Mouse (Mus musculus) left cerebral cortex, adult 8-10 months (tissue): Measurements from ENCODE around the gene Usp24. TPM values are rescaled to one million over a fixed set of nuclear protein-coding genes. Genes with fewer than 3 reads are reported as not detected.
"Not testable (repeated sequence)": the region's sequence is repeated elsewhere in the genome, so short reads cannot be mapped to it uniquely, and the experiment has no call there.

Experiments
- DNase-seq, 2 experiments: peaks; one replicate each; pipeline ENCODE4 v3.0.0; 2022; ENCODE audit warnings: low spot score in 2 of 2
- total RNA-seq, 4 experiments: library from RNA; stranded (reverse); gene quantifications; 2 replicates each; pipeline ENCODE4 v1.2.4; 2022

The Usp24 gene
- total RNA-seq, 4 experiments from 2014 or later = 40.8 to 46.5 (median 43.4) TPM

GRCm38 (mm10) chr4:106318208-106318607, 2.2 kb downstream of the Usp24 start:
- DNase-seq = no peak

DNA sequence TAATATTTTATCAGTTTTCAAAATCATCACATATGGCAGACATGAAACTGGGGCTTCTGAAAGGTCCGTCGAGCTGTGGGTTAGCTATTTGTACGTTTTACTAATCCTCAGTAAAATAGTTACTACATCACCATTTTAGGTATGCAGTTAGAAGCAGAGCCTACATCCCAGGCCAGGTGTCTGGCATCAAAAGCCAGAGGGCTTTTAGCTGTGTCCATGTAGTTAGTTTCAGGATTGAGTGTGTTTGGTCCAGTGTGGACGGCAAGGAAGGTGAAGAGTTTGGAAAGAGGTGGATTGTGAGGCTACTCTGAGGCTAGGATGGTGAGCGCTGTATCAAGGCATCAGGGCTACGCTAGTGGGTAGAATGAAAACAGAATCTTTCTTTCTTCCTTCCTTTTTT, 3.0 kb downstream of the Usp24 start:
- no peak for DNase-seq

GRCm38 (mm10) chr4:106322846-106323245, 6.8 kb downstream of the Usp24 start:
- no peak for DNase-seq

DNA sequence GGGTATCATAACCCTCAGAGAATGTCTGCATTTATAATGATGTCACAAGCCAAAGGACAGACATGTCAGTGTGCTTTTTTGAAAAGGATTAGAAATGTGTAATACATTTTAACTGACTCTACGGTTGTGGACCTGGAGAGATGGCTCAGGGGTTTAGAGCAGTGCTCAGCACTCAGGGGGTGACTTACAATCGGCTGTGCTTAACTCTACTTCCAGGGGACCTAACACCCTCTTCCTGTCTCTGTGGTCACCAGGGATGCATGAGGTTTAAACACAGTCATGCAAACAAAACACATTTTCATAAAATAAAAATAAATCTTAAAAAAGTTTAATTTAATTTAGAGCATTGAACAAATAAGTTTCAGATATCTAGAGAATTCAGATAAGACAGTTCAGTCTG, 7.3 kb downstream of the Usp24 start:
- no peak for DNase-seq

DNA sequence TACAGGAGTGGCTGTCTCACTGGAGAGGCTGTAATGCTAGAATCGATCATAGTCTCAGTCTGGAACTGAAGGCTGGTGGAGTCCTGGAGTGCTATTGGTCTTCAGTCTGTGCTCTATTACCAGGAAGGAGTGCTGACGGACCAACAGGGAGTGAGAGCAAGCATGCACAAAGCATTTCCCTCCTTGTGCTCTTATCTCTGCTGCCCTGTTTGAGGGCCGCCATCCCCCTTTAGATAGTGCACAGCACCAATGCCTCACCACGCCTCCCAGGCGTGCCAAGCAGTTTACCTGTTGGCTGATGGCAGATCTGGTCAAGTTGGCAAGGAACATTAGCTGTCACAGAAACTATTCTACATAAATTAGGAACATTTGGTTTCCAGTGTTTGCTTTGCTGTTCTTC, 11.4 kb downstream of the Usp24 start:
- DNase-seq = no peak

DNA sequence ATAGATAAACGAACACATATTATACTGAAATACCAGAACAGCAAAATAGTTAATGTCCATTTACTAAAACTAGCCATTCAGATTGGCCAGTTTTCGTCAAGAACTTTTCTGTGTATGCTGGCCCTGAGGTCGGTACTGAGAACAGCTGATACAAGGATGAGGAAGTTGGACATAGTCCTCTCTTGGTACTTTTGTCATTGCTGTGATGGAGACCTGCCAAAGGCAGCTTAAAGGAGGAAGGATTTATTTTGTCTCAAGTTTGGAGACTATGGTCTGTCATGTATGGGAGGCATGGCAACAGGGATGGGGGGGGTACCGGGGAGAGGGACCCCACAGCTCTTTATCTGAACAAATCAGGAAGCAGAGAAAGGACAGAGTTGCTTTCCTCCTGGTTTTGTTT, 12.7 kb downstream of the Usp24 start:
- no peak for DNase-seq

GRCm38 (mm10) chr4:106329171-106329570, 13.2 kb downstream of the Usp24 start:
- not testable (repeated sequence) for DNase-seq

DNA sequence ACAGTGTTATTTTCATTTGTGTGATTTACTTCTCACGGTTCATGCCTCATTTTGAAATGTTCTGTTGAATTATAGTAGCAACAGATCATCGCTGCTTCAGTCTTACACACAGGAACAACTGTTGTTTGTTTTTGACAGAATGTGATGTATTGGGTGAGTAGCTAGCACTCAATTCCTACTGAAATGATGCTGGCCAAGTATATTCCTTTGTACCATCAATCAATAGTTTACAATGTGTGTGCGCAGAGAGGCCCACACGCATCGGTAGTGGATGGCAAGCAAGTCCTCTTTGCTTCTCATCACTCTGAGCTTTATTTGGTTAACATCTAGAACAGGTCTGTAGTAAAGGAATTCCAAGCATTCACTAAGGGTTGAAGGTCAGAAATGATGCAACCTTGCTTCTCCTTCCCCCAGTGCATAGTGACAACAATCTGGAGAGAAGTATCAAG, 14.4 kb downstream of the Usp24 start:
- no peak for DNase-seq

GRCm38 (mm10) chr4:106333071-106333470, 17.1 kb downstream of the Usp24 start:
- DNase-seq = no peak

GRCm38 (mm10) chr4:106333584-106333983, 17.6 kb downstream of the Usp24 start:
- DNase-seq = no peak

- DNase-seq = no peak
These were observed 19.8 kb downstream of the Usp24 start for GRCm38 (mm10) chr4:106335858-106336257.

DNA sequence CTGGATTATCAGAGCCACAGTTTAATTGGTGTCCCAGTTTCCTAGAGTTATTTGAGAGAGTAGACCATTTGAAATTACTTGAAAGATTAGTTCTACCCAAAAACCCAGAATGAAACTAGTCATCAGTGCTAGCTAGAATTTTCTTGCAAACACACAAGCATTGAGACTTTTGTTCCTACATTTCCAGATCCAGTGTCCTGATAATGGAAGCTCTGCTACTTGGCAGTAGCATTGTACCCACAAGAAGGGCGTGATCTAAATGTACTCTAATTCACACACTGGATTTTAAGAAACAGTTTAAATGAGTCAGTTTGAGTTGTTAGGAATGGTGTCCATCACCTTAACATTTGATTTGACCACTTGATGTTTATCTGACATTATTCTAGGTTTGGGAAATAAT, 31.7 kb downstream of the Usp24 start:
- DNase-seq = no peak

DNA sequence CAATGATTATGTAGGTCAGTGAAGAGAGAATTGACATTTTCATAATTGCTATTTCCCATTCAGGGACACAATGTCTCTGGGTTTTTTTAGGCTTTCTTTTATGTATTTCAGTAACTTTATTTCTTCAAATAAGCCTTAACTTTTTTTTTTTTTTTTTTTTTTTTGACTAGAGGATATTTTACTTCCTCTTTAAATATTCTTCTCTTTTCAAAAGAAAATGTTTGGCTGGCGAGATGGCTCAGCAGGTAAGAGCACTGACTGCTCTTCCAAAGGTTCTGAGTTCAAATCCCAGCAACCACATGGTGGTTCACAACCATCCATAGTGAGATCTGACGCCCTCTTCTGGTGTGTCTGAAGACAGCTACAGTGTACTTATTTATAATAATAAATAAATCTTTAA, 39.0 kb downstream of the Usp24 start:
- not testable (repeated sequence) for DNase-seq

DNA sequence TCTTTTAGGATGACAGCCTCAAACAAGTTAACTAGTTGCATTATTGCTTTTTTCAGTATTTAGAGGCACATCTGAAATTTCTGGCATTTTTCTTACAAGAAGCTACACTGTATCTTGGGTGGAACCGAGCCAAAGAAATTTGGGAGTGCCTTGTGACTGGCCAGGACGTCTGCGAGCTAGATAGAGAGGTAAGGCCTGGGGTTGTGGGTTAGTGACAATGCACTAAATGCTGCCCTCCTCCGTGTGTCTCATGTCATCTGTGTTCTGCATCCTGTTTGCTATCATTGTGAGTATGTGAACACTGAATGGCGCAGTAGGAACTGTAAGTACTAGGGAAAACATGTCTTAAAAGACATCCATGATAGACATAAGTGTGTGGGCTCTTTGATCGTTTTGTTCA, 54.0 kb downstream of the Usp24 start:
- DNase-seq = no peak

DNA sequence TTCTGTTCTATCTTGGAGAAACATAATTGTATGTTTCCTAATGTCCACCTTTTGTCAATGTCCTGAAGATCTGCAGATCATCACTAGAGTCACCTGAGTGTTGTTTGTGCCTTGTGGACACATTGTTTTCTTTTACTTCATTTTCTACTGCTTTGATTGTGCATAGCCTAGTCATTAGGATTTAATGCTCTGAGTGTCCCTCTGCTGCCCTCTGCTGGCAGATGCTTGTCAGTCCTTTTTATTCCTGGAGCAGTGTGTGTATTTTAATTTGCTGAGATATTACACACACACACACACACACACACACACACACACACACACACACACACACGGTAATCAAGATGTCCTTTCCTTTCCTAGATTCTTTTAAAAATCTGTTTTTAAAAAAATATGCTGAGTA, 59.8 kb downstream of the Usp24 start:
- peak; percentile 42 to 50 for DNase-seq

- DNase-seq = no peak
These were observed 63.0 kb downstream of the Usp24 start for GRCm38 (mm10) chr4:106378839-106379572.

- no peak for DNase-seq
These were observed 65.1 kb downstream of the Usp24 start for GRCm38 (mm10) chr4:106381131-106381530.

DNA sequence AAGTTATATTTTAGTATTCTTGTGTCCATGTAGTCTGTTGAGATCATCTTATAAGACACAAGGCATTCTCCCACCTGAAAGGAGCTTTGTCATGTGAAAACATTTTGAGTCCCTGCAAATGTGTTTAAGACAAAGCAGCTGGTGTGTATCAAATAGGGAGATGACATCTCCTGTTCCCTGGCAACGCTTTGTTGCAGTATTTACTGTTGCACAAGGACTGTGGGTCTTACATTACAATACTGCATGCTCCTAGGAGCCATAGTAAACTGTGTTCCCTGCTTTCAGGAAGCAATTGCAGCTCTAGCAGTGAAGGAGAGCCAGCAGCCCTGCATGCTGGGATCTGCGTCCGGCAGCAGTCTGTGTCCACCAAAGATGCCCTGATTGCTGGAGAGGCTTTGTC, 73.9 kb downstream of the Usp24 start:
- DNase-seq = no peak

DNA sequence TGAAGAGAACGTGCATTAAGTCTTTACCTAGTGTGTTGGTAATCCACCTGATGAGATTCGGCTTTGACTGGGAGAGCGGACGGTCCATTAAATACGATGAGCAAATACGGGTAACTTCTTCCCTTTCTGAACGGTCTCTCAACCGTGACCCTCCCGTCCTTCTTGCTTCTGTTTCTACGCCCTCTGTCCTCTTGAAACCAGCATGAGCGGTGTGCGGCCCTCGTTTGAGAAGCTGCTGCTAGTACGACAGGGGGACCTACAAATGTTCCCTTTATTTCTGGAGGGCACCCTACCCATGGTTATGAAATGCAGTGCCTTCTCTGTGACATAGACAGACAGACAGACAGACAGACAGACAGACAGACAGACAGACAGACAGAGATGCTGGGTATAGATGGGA, 93.6 kb downstream of the Usp24 start:
- DNase-seq = no peak

- DNase-seq = no peak
These were observed 103.2 kb downstream of the Usp24 start for GRCm38 (mm10) chr4:106419256-106419655.

GRCm38 (mm10) chr4:106419791-106420190, 103.8 kb downstream of the Usp24 start:
- no peak for DNase-seq

GRCm38 (mm10) chr4:106422597-106422996, 106.6 kb downstream of the Usp24 start:
- DNase-seq = no peak

GRCm38 (mm10) chr4:106424560-106424959, 108.5 kb downstream of the Usp24 start:
- no peak for DNase-seq

DNA sequence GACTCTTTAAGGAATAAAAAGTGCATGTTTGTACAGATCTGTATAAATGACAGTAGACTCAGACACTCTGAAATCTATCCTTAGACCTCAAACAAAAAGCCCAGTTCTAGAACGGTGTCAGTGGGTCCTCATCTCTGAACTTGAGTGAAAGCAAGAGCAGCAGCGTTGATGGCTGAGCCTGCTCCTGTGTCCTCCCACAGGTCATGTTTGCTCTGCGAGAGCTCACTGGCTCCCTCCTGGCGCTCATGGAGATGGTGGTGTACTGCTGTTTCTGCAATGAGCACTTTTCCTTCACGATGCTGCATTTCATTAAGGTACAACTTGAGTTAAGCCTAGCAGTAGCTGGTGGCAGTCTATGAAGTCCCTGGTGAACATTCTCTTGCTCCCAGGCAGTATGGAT, 110.3 kb downstream of the Usp24 start:
- no peak for DNase-seq
